Mouse (Mus musculus): ENCODE data around the gene Prickle2. TPM values are rescaled to one million over a fixed set of nuclear protein-coding genes. Genes with fewer than 3 reads are reported as not detected.

Gene Prickle2
- total and polyA plus RNA-seq, 2 experiments from 2014 or later, result 2.2 to 5.4 TPM

DNA sequence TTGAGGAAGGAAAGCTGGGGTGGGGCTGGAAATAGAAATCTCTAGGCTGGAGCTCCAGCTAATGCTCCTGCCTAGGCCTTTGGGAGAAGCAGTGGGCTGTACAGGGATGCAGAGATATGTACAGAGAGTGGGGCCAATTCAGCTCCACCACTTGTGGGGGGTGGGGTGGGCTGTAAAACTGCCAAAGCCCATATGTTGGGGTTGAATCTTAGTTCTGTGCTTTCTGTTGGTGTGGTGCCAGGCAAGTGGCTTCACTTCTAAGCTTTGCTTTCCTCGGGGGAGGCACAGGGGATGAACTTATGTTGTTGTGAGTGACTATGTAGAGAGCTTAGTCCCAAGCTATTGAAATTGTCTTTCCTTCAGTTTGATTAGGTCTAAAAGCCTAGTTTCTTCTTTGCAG lies 292.0 kb downstream of the Prickle2 start:
- Histone ChIP-seq H3K9me3 (replicated peaks; ENCODE audit: control insufficient read depth, low read length) (no peaks in the 10 kb centered on the region), H3K4me1 (ENCODE audit: control insufficient read depth, insufficient read depth) (no peaks in the 10 kb centered on the region), H3K9ac (replicated peaks; ENCODE audit: low read depth, low read length) (no peak overlapping the region), H3K27ac (ENCODE audit: low read depth) (no peak overlapping the region; the same call in 1 of the 2 replicates), H3K4me2 (ENCODE audit: low read depth, low read length) (no peak overlapping the region), H3K36me3 (replicated peaks; ENCODE audit: control insufficient read depth, insufficient read depth, low read length) (peaks cover 32% of the 10 kb centered on the region), H3K4me3 (ENCODE audit: low read depth, low read length) (no peak overlapping the region), H3K27me3 (ENCODE audit: control insufficient read depth, insufficient read depth, low read length) (no peaks in the 10 kb centered on the region)
- WGBS, result 50% methylated on average over 1 of the region's 1 CpGs
- ATAC-seq (ENCODE audit: insufficient read depth, low read depth) (no peak), DNase-seq (ENCODE audit: low spot score) (no peak)
- TF ChIP-seq CTCF (IDR thresholded peaks at IDR 0.05; ENCODE audit: low read depth) (no peak), EP300 (IDR thresholded peaks at IDR 0.05; ENCODE audit: low read depth) (no peak)

- Histone ChIP-seq H3K9me3 (replicated peaks; ENCODE audit: control insufficient read depth, low read length) (no peaks in the 10 kb centered on the region), H3K36me3 (replicated peaks; ENCODE audit: control insufficient read depth, insufficient read depth, low read length) (peaks cover 26% of the 10 kb centered on the region), H3K27me3 (ENCODE audit: control insufficient read depth, insufficient read depth, low read length) (no peaks in the 10 kb centered on the region), H3K4me2 (ENCODE audit: low read depth, low read length) (no peak overlapping the region), H3K27ac (ENCODE audit: low read depth) (no peak overlapping the region), H3K4me3 (ENCODE audit: low read depth, low read length) (no peak overlapping the region), H3K4me1 (ENCODE audit: control insufficient read depth, insufficient read depth) (no peaks in the 10 kb centered on the region), H3K9ac (replicated peaks; ENCODE audit: low read depth, low read length) (no peak overlapping the region)
- ATAC-seq (ENCODE audit: insufficient read depth, low read depth) (no peak), DNase-seq (ENCODE audit: low spot score) (no peak)
- WGBS, result 85% methylated on average over 3 of the region's 3 CpGs
- no peak for TF ChIP-seq CTCF (IDR thresholded peaks at IDR 0.05; ENCODE audit: low read depth)
- TF ChIP-seq EP300 (IDR thresholded peaks at IDR 0.05; ENCODE audit: low read depth), result no peak
These were observed 296.2 kb downstream of the Prickle2 start for GRCm38 (mm10) chr6:92409788-92410187.

- no peak overlapping the region for H3K4me2 ChIP-seq (ENCODE audit: low read depth, low read length)
- WGBS, result 75% methylated on average over 5 of the region's 5 CpGs
- H3K4me3 ChIP-seq (ENCODE audit: low read depth, low read length), result no peak overlapping the region
- no peak for DNase-seq (ENCODE audit: low spot score)
- peaks cover 24% of the 10 kb centered on the region for H3K36me3 ChIP-seq (replicated peaks; ENCODE audit: control insufficient read depth, insufficient read depth, low read length)
- H3K9ac ChIP-seq (replicated peaks; ENCODE audit: low read depth, low read length), result no peak overlapping the region
- TF ChIP-seq EP300 (IDR thresholded peaks at IDR 0.05; ENCODE audit: low read depth), result no peak
- no peak for TF ChIP-seq CTCF (IDR thresholded peaks at IDR 0.05; ENCODE audit: low read depth)
- ATAC-seq (ENCODE audit: insufficient read depth, low read depth), result no peak
- H3K9me3 ChIP-seq (replicated peaks; ENCODE audit: control insufficient read depth, low read length), result no peaks in the 10 kb centered on the region
- no peak overlapping the region for H3K27ac ChIP-seq (ENCODE audit: low read depth)
- H3K27me3 ChIP-seq (ENCODE audit: control insufficient read depth, insufficient read depth, low read length), result no peaks in the 10 kb centered on the region
- H3K4me1 ChIP-seq (ENCODE audit: control insufficient read depth, insufficient read depth), result no peaks in the 10 kb centered on the region
These were observed 298.7 kb downstream of the Prickle2 start for GRCm38 (mm10) chr6:92407259-92407658.

GRCm38 (mm10) chr6:92405571-92405970 lies 300.4 kb downstream of the Prickle2 start:
- H3K4me1 ChIP-seq (ENCODE audit: control insufficient read depth, insufficient read depth), result no peaks in the 10 kb centered on the region

GRCm38 (mm10) chr6:92397876-92398275 lies 308.1 kb downstream of the Prickle2 start:
- no peak for TF ChIP-seq CTCF (IDR thresholded peaks at IDR 0.05; ENCODE audit: low read depth)
- no peak for TF ChIP-seq EP300 (IDR thresholded peaks at IDR 0.05; ENCODE audit: low read depth)
- H3K4me2 ChIP-seq (ENCODE audit: low read depth, low read length), result no peak overlapping the region
- no peak overlapping the region for H3K4me3 ChIP-seq (ENCODE audit: low read depth, low read length)
- no peaks in the 10 kb centered on the region; the same call in none of the 2 replicates for H3K36me3 ChIP-seq (replicated peaks; ENCODE audit: control insufficient read depth, insufficient read depth, low read length)
- no peak overlapping the region for H3K9ac ChIP-seq (replicated peaks; ENCODE audit: low read depth, low read length)
- ATAC-seq (ENCODE audit: insufficient read depth, low read depth), result no peak
- DNase-seq (ENCODE audit: low spot score), result no peak
- H3K9me3 ChIP-seq (replicated peaks; ENCODE audit: control insufficient read depth, low read length), result no peaks in the 10 kb centered on the region
- no peak overlapping the region for H3K27ac ChIP-seq (ENCODE audit: low read depth)
- H3K27me3 ChIP-seq (ENCODE audit: control insufficient read depth, insufficient read depth, low read length), result no peaks in the 10 kb centered on the region
- WGBS, result 88% methylated on average over 6 of the region's 6 CpGs
- H3K4me1 ChIP-seq (ENCODE audit: control insufficient read depth, insufficient read depth), result no peaks in the 10 kb centered on the region

More at GRCm38 (mm10) chr6:92405571-92405970, 300.4 kb downstream of the Prickle2 start:
- ATAC-seq (ENCODE audit: insufficient read depth, low read depth), result no peak
- Histone ChIP-seq H3K4me3 (ENCODE audit: low read depth, low read length) (no peak overlapping the region), H3K36me3 (replicated peaks; ENCODE audit: control insufficient read depth, insufficient read depth, low read length) (peaks cover 14% of the 10 kb centered on the region), H3K9me3 (replicated peaks; ENCODE audit: control insufficient read depth, low read length) (no peaks in the 10 kb centered on the region), H3K4me2 (ENCODE audit: low read depth, low read length) (no peak overlapping the region), H3K27me3 (ENCODE audit: control insufficient read depth, insufficient read depth, low read length) (no peaks in the 10 kb centered on the region), H3K9ac (replicated peaks; ENCODE audit: low read depth, low read length) (no peak overlapping the region), H3K27ac (ENCODE audit: low read depth) (no peak overlapping the region)
- WGBS, result 74% methylated on average over 8 of the region's 8 CpGs
- no peak for DNase-seq (ENCODE audit: low spot score)
- no peak for TF ChIP-seq CTCF (IDR thresholded peaks at IDR 0.05; ENCODE audit: low read depth)
- no peak for TF ChIP-seq EP300 (IDR thresholded peaks at IDR 0.05; ENCODE audit: low read depth)

- H3K4me2 ChIP-seq (ENCODE audit: low read depth, low read length), result no peak overlapping the region
- no peak for ATAC-seq (ENCODE audit: insufficient read depth, low read depth)
- H3K9me3 ChIP-seq (replicated peaks; ENCODE audit: control insufficient read depth, low read length), result no peaks in the 10 kb centered on the region
- no peaks in the 10 kb centered on the region; the same call in none of the 2 replicates for H3K36me3 ChIP-seq (replicated peaks; ENCODE audit: control insufficient read depth, insufficient read depth, low read length)
- H3K4me3 ChIP-seq (ENCODE audit: low read depth, low read length), result no peak overlapping the region
- H3K9ac ChIP-seq (replicated peaks; ENCODE audit: low read depth, low read length), result no peak overlapping the region
- no peak overlapping the region for H3K27ac ChIP-seq (ENCODE audit: low read depth)
- no peaks in the 10 kb centered on the region for H3K4me1 ChIP-seq (ENCODE audit: control insufficient read depth, insufficient read depth)
- no peak for DNase-seq (ENCODE audit: low spot score)
- 51% methylated on average over 4 of the region's 4 CpGs for WGBS
- TF ChIP-seq EP300 (IDR thresholded peaks at IDR 0.05; ENCODE audit: low read depth), result no peak
- TF ChIP-seq CTCF (IDR thresholded peaks at IDR 0.05; ENCODE audit: low read depth), result no peak
- no peaks in the 10 kb centered on the region for H3K27me3 ChIP-seq (ENCODE audit: control insufficient read depth, insufficient read depth, low read length)
These were observed 310.4 kb downstream of the Prickle2 start for GRCm38 (mm10) chr6:92395556-92395955.

Data from heart, postnatal 0 days (tissue).